Mouse (Mus musculus) lung, embryonic 16.5 days (tissue): ENCODE measurements around the gene Lpin3. TPM values are rescaled to one million over a fixed set of nuclear protein-coding genes. Genes with fewer than 3 reads are reported as not detected.

ENCODE experiments used
- ATAC-seq: fragments of 200-750 bp; cut with Nextera tagmentation; 2 replicates; pipeline ENCODE4 v1.8.0; 2017; ENCODE audit warnings: low read depth, mild to moderate bottlenecking, moderate library complexity
- H3K27ac ChIP-seq: fragments of 300-500 bp; sonication (generic); 2 replicates; pipeline ENCODE4 v1.5.1; 2014; ENCODE audit warnings: mild to moderate bottlenecking, control low read depth, low read length
- H3K27me3 ChIP-seq: fragments of 300-500 bp; sonication (generic); 2 replicates; pipeline ENCODE4 v1.6.1; 2014; ENCODE audit warnings: low read depth, low read length, mixed read lengths; ENCODE audit not compliant: control insufficient read depth, insufficient read depth
- H3K36me3 ChIP-seq: fragments of 300-500 bp; sonication (generic); 2 replicates; pipeline ENCODE4 v1.6.1; 2014; ENCODE audit warnings: low read length; ENCODE audit not compliant: control insufficient read depth, insufficient read depth
- H3K4me1 ChIP-seq: fragments of 300-500 bp; sonication (generic); replicated peaks from 2 replicates; pipeline ENCODE4 v1.6.1; 2014; ENCODE audit warnings: low read length, mixed read lengths; ENCODE audit not compliant: control insufficient read depth, insufficient read depth
- H3K4me2 ChIP-seq: fragments of 300-500 bp; sonication (generic); 2 replicates; pipeline ENCODE4 v1.6.1; 2014; ENCODE audit warnings: low read depth, low read length, control low read depth
- H3K4me3 ChIP-seq: fragments of 300-500 bp; sonication (generic); 2 replicates; pipeline ENCODE4 v1.5.1; 2014; ENCODE audit warnings: mild to moderate bottlenecking, low read length, control low read depth
- H3K9ac ChIP-seq: fragments of 300-500 bp; sonication (generic); 2 replicates; pipeline ENCODE4 v1.6.1; 2014; ENCODE audit warnings: low read length, control low read depth
- H3K9me3 ChIP-seq: fragments of 300-500 bp; sonication (generic); 2 replicates; pipeline ENCODE4 v1.6.1; 2016; ENCODE audit warnings: low read length; ENCODE audit not compliant: control insufficient read depth
- WGBS: fragments of 180-500 bp; shearing (Covaris S2); extraction: QIAGEN DNeasy Blood & Tissue Kit; methylation state at CpG from one replicate; pipeline ENCODE4 v1.1.7; 2014; 5-methylcytosine and 5-hydroxymethylcytosine counted together
- polyA plus RNA-seq: library from polyadenylated mRNA; unstranded; fragments of >200 nt; fragmentation: Nextera tagmentation; extraction: Ambion mirVana; gene quantifications from 2 replicates; pipeline ENCODE4 v1.2.1, GENCODE M21; 2015

The Lpin3 gene
- polyA plus RNA-seq: 3.6 and 3.9 TPM in 2 replicates

- 41% methylated on average over 13 of the region's 13 CpGs for WGBS
- no peak within 1 kb of the TSS for H3K4me2 ChIP-seq
These were observed at the start of gene Lpin3 for GRCm38 (mm10) chr2:160880453-160881195. Gene Lpin3 (plus strand): TSS chr2:160880670.

GRCm38 (mm10) chr2:160840838-160841237 is 39.6 kb upstream of the Lpin3 start:
- H3K9ac ChIP-seq: no peak overlapping the region
- no peaks in the 10 kb centered on the region for H3K9me3 ChIP-seq
- H3K4me2 ChIP-seq: no peak overlapping the region
- no peak for ATAC-seq
- H3K27me3 ChIP-seq: no peaks in the 10 kb centered on the region
- H3K36me3 ChIP-seq: no peaks in the 10 kb centered on the region
- no peak overlapping the region for H3K4me3 ChIP-seq
- H3K4me1 ChIP-seq: no peaks in the 10 kb centered on the region
- no peak overlapping the region for H3K27ac ChIP-seq

More at GRCm38 (mm10) chr2:160880453-160881195, at the start of gene Lpin3:
- Histone ChIP-seq H3K27ac (no peak within 1 kb of the TSS), H3K27me3 (no peaks in the 10 kb centered on the region), H3K4me1 (peaks cover 3% of the 10 kb centered on the region), H3K36me3 (no peaks in the 10 kb centered on the region), H3K4me3 (no peak within 1 kb of the TSS), H3K9ac (no peak within 1 kb of the TSS), H3K9me3 (no peaks in the 10 kb centered on the region)
- peak; percentile 82 for ATAC-seq

- H3K27ac ChIP-seq: no peak overlapping the region
- H3K4me1 ChIP-seq: no peaks in the 10 kb centered on the region
- H3K27me3 ChIP-seq: no peaks in the 10 kb centered on the region
- 71% methylated on average over 1 of the region's 1 CpGs for WGBS
- H3K36me3 ChIP-seq: no peaks in the 10 kb centered on the region
- no peak overlapping the region for H3K9ac ChIP-seq
- H3K4me3 ChIP-seq: no peak overlapping the region
- no peak for ATAC-seq
- H3K9me3 ChIP-seq: no peaks in the 10 kb centered on the region
- no peak overlapping the region for H3K4me2 ChIP-seq
These were observed 32.8 kb upstream of the Lpin3 start for GRCm38 (mm10) chr2:160847664-160848063.

GRCm38 (mm10) chr2:160848186-160848585 is 32.3 kb upstream of the Lpin3 start:
- H3K9me3 ChIP-seq: no peaks in the 10 kb centered on the region
- H3K9ac ChIP-seq: no peak overlapping the region
- no peak overlapping the region for H3K4me2 ChIP-seq
- ATAC-seq: no peak
- H3K27me3 ChIP-seq: no peaks in the 10 kb centered on the region
- H3K27ac ChIP-seq: no peak overlapping the region
- 83% methylated on average over 2 of the region's 2 CpGs for WGBS
- H3K4me1 ChIP-seq: no peaks in the 10 kb centered on the region
- no peaks in the 10 kb centered on the region for H3K36me3 ChIP-seq
- H3K4me3 ChIP-seq: no peak overlapping the region

GRCm38 (mm10) chr2:160849617-160850240 is 30.7 kb upstream of the Lpin3 start:
- H3K9me3 ChIP-seq: no peaks in the 10 kb centered on the region
- H3K27ac ChIP-seq: no peak overlapping the region
- H3K4me3 ChIP-seq: no peak overlapping the region
- H3K9ac ChIP-seq: no peak overlapping the region
- H3K4me1 ChIP-seq: no peaks in the 10 kb centered on the region
- ATAC-seq: no peak
- no peak overlapping the region for H3K4me2 ChIP-seq
- H3K27me3 ChIP-seq: no peaks in the 10 kb centered on the region
- H3K36me3 ChIP-seq: no peaks in the 10 kb centered on the region
- 76% methylated on average over 3 of the region's 3 CpGs for WGBS

GRCm38 (mm10) chr2:160850360-160850759 is 30.1 kb upstream of the Lpin3 start:
- 71% methylated on average over 3 of the region's 3 CpGs for WGBS
- H3K9ac ChIP-seq: no peak overlapping the region
- no peak overlapping the region for H3K4me3 ChIP-seq
- H3K4me1 ChIP-seq: no peaks in the 10 kb centered on the region
- no peaks in the 10 kb centered on the region for H3K36me3 ChIP-seq
- no peaks in the 10 kb centered on the region for H3K9me3 ChIP-seq
- no peak overlapping the region for H3K27ac ChIP-seq
- ATAC-seq: no peak
- no peak overlapping the region for H3K4me2 ChIP-seq
- no peaks in the 10 kb centered on the region for H3K27me3 ChIP-seq

GRCm38 (mm10) chr2:160854687-160855086 is 25.8 kb upstream of the Lpin3 start:
- Histone ChIP-seq H3K4me2 (no peak overlapping the region), H3K9me3 (no peaks in the 10 kb centered on the region), H3K4me3 (no peak overlapping the region), H3K27me3 (no peaks in the 10 kb centered on the region), H3K36me3 (no peaks in the 10 kb centered on the region), H3K4me1 (no peaks in the 10 kb centered on the region), H3K27ac (no peak overlapping the region), H3K9ac (no peak overlapping the region)
- ATAC-seq: no peak

- Histone ChIP-seq H3K36me3 (no peaks in the 10 kb centered on the region), H3K4me1 (0 out of 2 replicates have a peak, but pooled peaks cover 2% of the 10 kb centered on the region), H3K9ac (no peak overlapping the region), H3K4me3 (no peak overlapping the region), H3K4me2 (no peak overlapping the region), H3K9me3 (no peaks in the 10 kb centered on the region), H3K27ac (no peak overlapping the region), H3K27me3 (no peaks in the 10 kb centered on the region)
- ATAC-seq: no peak
- WGBS: 70% methylated on average over 5 of the region's 5 CpGs
These were observed 23.9 kb upstream of the Lpin3 start for GRCm38 (mm10) chr2:160856359-160857102.

GRCm38 (mm10) chr2:160860363-160860762 is 20.1 kb upstream of the Lpin3 start:
- H3K27ac ChIP-seq: no peak overlapping the region
- H3K4me3 ChIP-seq: no peak overlapping the region
- 0 out of 2 replicates have a peak, but pooled peaks cover 2% of the 10 kb centered on the region for H3K4me1 ChIP-seq
- no peaks in the 10 kb centered on the region for H3K36me3 ChIP-seq
- no peaks in the 10 kb centered on the region for H3K27me3 ChIP-seq
- WGBS: 48% methylated on average over 1 of the region's 1 CpGs
- H3K4me2 ChIP-seq: no peak overlapping the region
- ATAC-seq: no peak
- H3K9ac ChIP-seq: no peak overlapping the region
- no peaks in the 10 kb centered on the region for H3K9me3 ChIP-seq
